ENCODE assay signal across 31 mouse cellular contexts in genomic region chr5:53042771-53043371, GRCm38 (mm10). TPM values are rescaled to one million over a fixed set of nuclear protein-coding genes. Genes with fewer than 3 reads are reported as not detected.
DNase-seq lines count a peak whose midpoint lies in the region; ATAC-seq and TF ChIP-seq lines count a peak whose summit lies in the region.
"Had no signal": no experiment of that assay in that cellular context is flagged by ENCODE, and none has a peak within 500 bp of the region (broad histone marks: within the 10 kb centered on the region; RNA-seq: fewer than 3 reads in every experiment).

No protein-coding gene starts in this region.

- H3K9ac ChIP-seq in intestine, embryonic 16.5 days (ENCODE audit: low read depth, low read length), result no peak overlapping the region
- H3K9ac ChIP-seq: embryonic facial prominence, embryonic 13.5 days; forebrain, embryonic 12.5 days; forebrain, embryonic 15.5 days; heart, embryonic 12.5 days; heart, embryonic 15.5 days; hindbrain, embryonic 13.5 days had no signal

- H3K36me3 ChIP-seq in intestine, embryonic 16.5 days (ENCODE audit: control insufficient read depth, insufficient read depth, low read length), result no peaks in the 10 kb centered on the region
- no peaks in the 10 kb centered on the region for H3K36me3 ChIP-seq in small intestine, adult 2 months (ENCODE audit: control insufficient read depth, insufficient read depth, low read length)
- H3K36me3 ChIP-seq: embryonic facial prominence, embryonic 10.5 days; embryonic facial prominence, embryonic 13.5 days; forebrain, embryonic 12.5 days; forebrain, embryonic 15.5 days; heart, embryonic 12.5 days; heart, embryonic 15.5 days; hindbrain, embryonic 10.5 days; hindbrain, embryonic 13.5 days had no signal

- no peak for TF ChIP-seq CTCF in lung, adult 2 months (IDR thresholded peaks at IDR 0.05; ENCODE audit: insufficient read depth, low read length)
- TF ChIP-seq CTCF in small intestine, adult 2 months (IDR thresholded peaks at IDR 0.05; ENCODE audit: extremely low read depth, insufficient read length, insufficient replicate concordance, low read depth, low read length), result no peak

- peak; percentile 2 for DNase-seq in lung, adult 2 months
- no peak for DNase-seq in lung, postnatal 10 days
- peak; percentile 54 for DNase-seq in adipocyte (ENCODE audit: low spot score)
- DNase-seq: adrenal gland, adult 8-10 months; adrenal gland, postnatal 25 days; B cell, adult 2 months; cerebellum, adult 11-12 months; cerebellum, adult 8-10 months; cerebellum, postnatal 10 days; cerebellum, postnatal 36 days; embryo, embryonic 11 days; gastrocnemius, postnatal 25 days; heart, adult 18-20 months; heart, postnatal 36 days had no signal

- H3K4me2 ChIP-seq in intestine, embryonic 16.5 days (ENCODE audit: low read depth, low read length), result no peak overlapping the region
- H3K4me2 ChIP-seq: embryonic facial prominence, embryonic 13.5 days; forebrain, embryonic 12.5 days; forebrain, embryonic 15.5 days; heart, embryonic 12.5 days; heart, embryonic 15.5 days; hindbrain, embryonic 13.5 days had no signal

- WGBS in lung, adult 2 months, result 81% methylated on average over 8 of the region's 8 CpGs
- WGBS in intestine, embryonic 16.5 days, result 68% methylated on average over 8 of the region's 8 CpGs
- 37% methylated on average over 8 of the region's 8 CpGs for WGBS in small intestine, adult 2 months

- no peak overlapping the region for H3K4me3 ChIP-seq in lung, adult 2 months (replicated peaks; ENCODE audit: extremely low read depth, low read depth, low read length)
- H3K4me3 ChIP-seq in intestine, embryonic 16.5 days (ENCODE audit: low read length), result no peak overlapping the region
- no peak overlapping the region for H3K4me3 ChIP-seq in small intestine, adult 2 months (ENCODE audit: low read depth, low read length)
- H3K4me3 ChIP-seq: embryonic facial prominence, embryonic 10.5 days; embryonic facial prominence, embryonic 13.5 days; erythroblast, embryonic 14.5 days; forebrain, embryonic 12.5 days; forebrain, embryonic 15.5 days; heart, embryonic 12.5 days; heart, embryonic 15.5 days; hindbrain, embryonic 10.5 days; hindbrain, embryonic 13.5 days had no signal

- no peaks in the 10 kb centered on the region for H3K27me3 ChIP-seq in intestine, embryonic 16.5 days (replicated peaks; ENCODE audit: control insufficient read depth, insufficient read depth, low read length)
- no peaks in the 10 kb centered on the region for H3K27me3 ChIP-seq in small intestine, adult 2 months (ENCODE audit: control insufficient read depth, insufficient read depth, low read length)
- H3K27me3 ChIP-seq: heart, embryonic 12.5 days had no signal

- no peak for TF ChIP-seq POLR2A in lung, adult 2 months (IDR thresholded peaks at IDR 0.05; ENCODE audit: borderline replicate concordance, extremely low read depth, low read depth, low read length)
- no peak for TF ChIP-seq POLR2A in small intestine, adult 2 months (IDR thresholded peaks at IDR 0.05; ENCODE audit: low read depth, low read length)

- H3K27ac ChIP-seq in intestine, embryonic 16.5 days (ENCODE audit: low read length), result peak overlapping the region; percentile 69
- H3K27ac ChIP-seq in small intestine, adult 2 months (ENCODE audit: insufficient read depth, low read depth, low read length), result peak overlapping the region; percentile 93
- H3K27ac ChIP-seq: embryonic facial prominence, embryonic 10.5 days; embryonic facial prominence, embryonic 13.5 days; forebrain, embryonic 12.5 days; forebrain, embryonic 15.5 days; heart, embryonic 15.5 days; hindbrain, embryonic 10.5 days; hindbrain, embryonic 13.5 days had no signal

- H3K4me1 ChIP-seq in lung, adult 2 months (ENCODE audit: control insufficient read depth, insufficient read depth, low read length), result 0 out of 2 replicates have a peak, but pooled peaks cover 3% of the 10 kb centered on the region
- peaks cover 10% of the 10 kb centered on the region for H3K4me1 ChIP-seq in intestine, embryonic 16.5 days (ENCODE audit: control insufficient read depth, insufficient read depth, low read length)
- H3K4me1 ChIP-seq in small intestine, adult 2 months (ENCODE audit: control insufficient read depth, insufficient read depth, insufficient read length, low read length), result peaks cover 30% of the 10 kb centered on the region
- H3K4me1 ChIP-seq: forebrain, embryonic 12.5 days; forebrain, embryonic 15.5 days; hindbrain, embryonic 10.5 days; hindbrain, embryonic 13.5 days had no signal

- peak; percentile 78 for ATAC-seq in intestine, embryonic 16.5 days
- no peak for ATAC-seq in CD4-positive, CD25-positive, alpha-beta regulatory T cell, adult 4 months
- ATAC-seq in megakaryocyte, adult 5-6 weeks (ENCODE audit: poor library complexity, severe bottlenecking), result no peak
- ATAC-seq: forebrain, embryonic 15.5 days had no signal

- H3K9me3 ChIP-seq in intestine, embryonic 16.5 days (ENCODE audit: control insufficient read depth, low read length), result no peaks in the 10 kb centered on the region
- H3K9me3 ChIP-seq: embryonic facial prominence, embryonic 10.5 days; embryonic facial prominence, embryonic 13.5 days; forebrain, embryonic 12.5 days; forebrain, embryonic 15.5 days; heart, embryonic 12.5 days; heart, embryonic 15.5 days; hindbrain, embryonic 10.5 days; hindbrain, embryonic 13.5 days had no signal

RNA-seq across cellular contexts. Expression of gene Slc34a2, which starts 5.0 kb away (rescaled TPM):
- polyA plus RNA-seq in lung, adult 2 months (2012; rRNA removed), result 1,059 and 1,222 TPM in 2 replicates
- 29.5 and 51.3 TPM in 2 replicates for polyA plus RNA-seq in intestine, embryonic 16.5 days (2015; fragmentation: Nextera tagmentation; extraction: Ambion mirVana)
- polyA plus RNA-seq in small intestine, adult 2 months (2012; rRNA removed), result 4.3 and 447 TPM in 2 replicates
- polyA plus RNA-seq in CD4-positive, CD25-positive, alpha-beta regulatory T cell, adult 4 months (2017; shearing (Covaris generic)), result not detected
- total RNA-seq in megakaryocyte, adult 5-6 weeks (2015), result not detected in 2 replicates
- not detected in 2 replicates for total RNA-seq in megakaryocyte, adult 5-6 weeks (2017)
- total RNA-seq: adrenal gland, adult 8-10 months; adrenal gland, postnatal 25 days; gastrocnemius, adult 8-10 months; gastrocnemius, postnatal 25 days; heart, postnatal 10 days; MEL had no signal
- polyA plus RNA-seq: cortical plate, adult 2 months; erythroblast, embryonic 14.5 days; forebrain, embryonic 12.5 days; forebrain, embryonic 15.5 days; heart, embryonic 12.5 days; hindbrain, embryonic 10.5 days; hindbrain, embryonic 13.5 days had no signal
